Mouse (Mus musculus): Measurements from ENCODE around the gene Slco2a1. TPM values are rescaled to one million over a fixed set of nuclear protein-coding genes. Genes with fewer than 3 reads are reported as not detected.

Slco2a1 gene
- polyA plus RNA-seq, 2 experiments: 5.1 to 7.2 TPM

DNA sequence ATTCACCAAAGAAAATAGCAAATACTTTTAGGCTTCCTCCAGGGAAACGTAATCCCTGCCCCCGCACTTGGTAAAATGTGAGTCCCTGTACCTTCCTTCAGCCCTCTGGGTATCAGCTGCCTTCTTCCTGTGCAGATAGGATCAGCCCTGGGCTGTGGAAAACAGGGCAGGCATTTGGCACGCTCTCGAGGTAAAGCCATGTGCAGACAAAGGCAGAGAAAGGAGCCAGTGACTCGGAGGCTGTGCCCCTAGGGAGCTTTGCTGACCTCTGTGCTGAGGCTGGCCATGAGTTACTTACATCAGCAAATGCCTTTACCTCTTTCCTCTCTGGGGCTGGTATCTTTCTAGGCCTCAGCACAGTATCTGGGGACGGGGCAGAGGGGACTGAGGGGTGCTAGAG, 4.4 kb downstream of the Slco2a1 start:
- H3K4me3 ChIP-seq (replicated peaks; ENCODE audit: low read length): no peak overlapping the region
- H3K36me3 ChIP-seq (ENCODE audit: control insufficient read depth, insufficient read depth, low read length): no peaks in the 10 kb centered on the region
- no peak overlapping the region for H3K27ac ChIP-seq (replicated peaks; ENCODE audit: low read depth, low read length)
- no peak overlapping the region for H3K4me2 ChIP-seq (replicated peaks; ENCODE audit: low read depth, low read length, severe bottlenecking)
- no peaks in the 10 kb centered on the region for H3K9me3 ChIP-seq (ENCODE audit: control insufficient read depth, low read length)
- H3K9ac ChIP-seq (ENCODE audit: low read depth, low read length, severe bottlenecking): peak overlapping the region; percentile 9; the same call in 1 of the 2 replicates
- DNase-seq (ENCODE audit: low spot score): no peak
- no peak for ATAC-seq (ENCODE audit: low FRiP score, low read depth)
- WGBS: 47% methylated on average over 6 of the region's 6 CpGs
- no peak for TF ChIP-seq POLR2A (IDR thresholded peaks at IDR 0.05; ENCODE audit: borderline replicate concordance, extremely low read depth, insufficient read depth, insufficient read length)
- H3K27me3 ChIP-seq (ENCODE audit: control insufficient read depth, insufficient read depth, low read length): no peaks in the 10 kb centered on the region
- peaks cover 5% of the 10 kb centered on the region; the same call in 1 of the 2 replicates for H3K4me1 ChIP-seq (ENCODE audit: control insufficient read depth, insufficient read depth, low read length)

DNA sequence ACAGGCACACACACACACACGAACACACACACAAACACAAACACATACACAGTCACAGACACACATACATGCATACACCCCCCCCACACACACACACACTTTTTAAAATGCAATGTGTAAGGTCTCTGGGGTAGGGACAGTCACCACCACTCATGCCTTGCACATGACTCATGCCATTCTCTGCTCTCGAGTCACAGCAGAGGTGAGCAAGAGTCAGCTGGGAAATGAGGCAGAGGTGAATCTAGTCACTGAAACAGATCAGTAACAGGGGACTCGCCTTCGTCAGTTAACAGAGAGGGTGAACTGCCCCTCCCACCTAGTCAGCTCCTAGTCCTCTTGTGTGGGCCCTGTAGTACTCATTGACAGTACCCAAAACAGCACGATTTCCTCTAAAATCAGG, 5.3 kb downstream of the Slco2a1 start:
- WGBS: 66% methylated on average over 5 of the region's 5 CpGs
- no peak for ATAC-seq (ENCODE audit: low FRiP score, low read depth)
- H3K27me3 ChIP-seq (ENCODE audit: control insufficient read depth, insufficient read depth, low read length): no peaks in the 10 kb centered on the region

DNA sequence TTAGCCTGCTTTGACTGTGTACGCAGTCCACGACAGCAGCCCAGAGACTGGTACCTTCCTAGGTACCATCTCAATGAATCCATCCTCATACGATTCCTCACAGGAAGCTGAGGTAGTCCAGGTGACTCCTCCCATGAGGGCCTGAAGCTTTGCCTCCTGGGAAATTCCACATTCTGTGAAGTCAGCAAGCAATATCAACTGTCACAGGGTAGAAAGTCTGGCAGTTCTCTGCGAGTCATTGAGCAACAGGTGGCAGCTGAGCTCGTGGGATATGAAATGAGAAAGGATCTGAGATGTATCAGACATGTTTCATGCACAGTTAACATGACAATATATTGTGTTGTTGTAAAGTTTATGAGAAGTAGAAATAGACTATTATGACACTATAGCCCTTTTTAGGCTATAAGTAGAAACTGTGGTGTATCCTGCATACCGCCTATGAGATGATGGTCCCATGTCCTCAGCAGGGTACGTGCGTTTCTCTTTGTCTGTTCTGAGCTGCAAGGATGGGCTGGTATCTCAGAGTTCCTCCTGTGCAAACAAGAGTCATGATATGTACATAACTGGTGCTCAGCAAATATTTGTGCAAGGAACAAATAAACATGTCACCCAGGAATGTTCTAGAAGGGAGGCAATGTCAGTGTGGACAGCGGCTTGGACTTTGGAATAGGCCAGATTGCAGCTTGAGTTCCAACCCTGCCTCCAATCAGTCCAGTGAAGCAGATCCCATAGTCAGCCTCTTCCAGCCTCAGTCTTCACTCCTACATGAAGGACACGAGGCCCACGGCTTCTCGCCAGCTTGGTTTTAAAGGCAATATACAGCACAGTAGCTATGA, 7.5 kb downstream of the Slco2a1 start:
- Histone ChIP-seq H3K9ac (ENCODE audit: low read depth, low read length, severe bottlenecking) (no peak overlapping the region), H3K4me3 (replicated peaks; ENCODE audit: low read length) (no peak overlapping the region), H3K9me3 (ENCODE audit: control insufficient read depth, low read length) (no peaks in the 10 kb centered on the region), H3K4me2 (replicated peaks; ENCODE audit: low read depth, low read length, severe bottlenecking) (no peak overlapping the region), H3K36me3 (ENCODE audit: control insufficient read depth, insufficient read depth, low read length) (no peaks in the 10 kb centered on the region), H3K27ac (replicated peaks; ENCODE audit: low read depth, low read length) (no peak overlapping the region), H3K4me1 (ENCODE audit: control insufficient read depth, insufficient read depth, low read length) (peaks cover 5% of the 10 kb centered on the region; the same call in 1 of the 2 replicates), H3K27me3 (ENCODE audit: control insufficient read depth, insufficient read depth, low read length) (no peaks in the 10 kb centered on the region)
- 83% methylated on average over 12 of the region's 12 CpGs for WGBS
- ATAC-seq (ENCODE audit: low FRiP score, low read depth) (no peak), DNase-seq (ENCODE audit: low spot score) (no peak)
- no peak for TF ChIP-seq POLR2A (IDR thresholded peaks at IDR 0.05; ENCODE audit: borderline replicate concordance, extremely low read depth, insufficient read depth, insufficient read length)

More for the DNA sequence above, 5.3 kb downstream of the Slco2a1 start:
- Histone ChIP-seq H3K4me2 (replicated peaks; ENCODE audit: low read depth, low read length, severe bottlenecking) (no peak overlapping the region), H3K9ac (ENCODE audit: low read depth, low read length, severe bottlenecking) (no peak overlapping the region), H3K4me3 (replicated peaks; ENCODE audit: low read length) (no peak overlapping the region), H3K9me3 (ENCODE audit: control insufficient read depth, low read length) (no peaks in the 10 kb centered on the region), H3K27ac (replicated peaks; ENCODE audit: low read depth, low read length) (no peak overlapping the region), H3K4me1 (ENCODE audit: control insufficient read depth, insufficient read depth, low read length) (peaks cover 5% of the 10 kb centered on the region; the same call in 1 of the 2 replicates), H3K36me3 (ENCODE audit: control insufficient read depth, insufficient read depth, low read length) (no peaks in the 10 kb centered on the region)
- no peak for TF ChIP-seq POLR2A (IDR thresholded peaks at IDR 0.05; ENCODE audit: borderline replicate concordance, extremely low read depth, insufficient read depth, insufficient read length)
- no peak for DNase-seq (ENCODE audit: low spot score)

DNA sequence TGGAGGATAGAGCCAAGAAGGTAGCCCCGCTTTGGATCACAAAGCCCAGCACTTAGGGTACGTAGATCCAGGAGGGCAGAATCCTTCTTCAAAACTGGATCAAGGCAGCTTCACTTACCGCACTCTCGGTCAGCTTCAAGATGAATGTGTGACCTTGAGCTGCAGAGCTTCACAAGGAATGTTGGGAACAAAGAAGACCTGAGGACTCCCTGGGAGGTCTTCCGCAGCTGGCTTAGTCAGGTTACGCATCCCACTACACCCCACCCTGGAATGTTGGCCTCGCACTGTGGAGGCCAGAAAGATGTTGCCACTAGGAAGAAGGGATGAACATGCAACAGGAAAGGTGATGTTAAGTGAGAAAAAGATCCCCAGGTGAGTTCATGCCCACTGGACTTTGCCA, 11.9 kb downstream of the Slco2a1 start:
- ATAC-seq (ENCODE audit: low FRiP score, low read depth): no peak
- Histone ChIP-seq H3K9me3 (ENCODE audit: control insufficient read depth, low read length) (no peaks in the 10 kb centered on the region), H3K27ac (replicated peaks; ENCODE audit: low read depth, low read length) (no peak overlapping the region), H3K36me3 (ENCODE audit: control insufficient read depth, insufficient read depth, low read length) (no peaks in the 10 kb centered on the region), H3K9ac (ENCODE audit: low read depth, low read length, severe bottlenecking) (no peak overlapping the region), H3K4me3 (replicated peaks; ENCODE audit: low read length) (no peak overlapping the region), H3K4me1 (ENCODE audit: control insufficient read depth, insufficient read depth, low read length) (no peaks in the 10 kb centered on the region), H3K4me2 (replicated peaks; ENCODE audit: low read depth, low read length, severe bottlenecking) (no peak overlapping the region), H3K27me3 (ENCODE audit: control insufficient read depth, insufficient read depth, low read length) (no peaks in the 10 kb centered on the region)
- 84% methylated on average over 7 of the region's 7 CpGs for WGBS
- TF ChIP-seq POLR2A (IDR thresholded peaks at IDR 0.05; ENCODE audit: borderline replicate concordance, extremely low read depth, insufficient read depth, insufficient read length): no peak
- DNase-seq (ENCODE audit: low spot score): no peak

DNA sequence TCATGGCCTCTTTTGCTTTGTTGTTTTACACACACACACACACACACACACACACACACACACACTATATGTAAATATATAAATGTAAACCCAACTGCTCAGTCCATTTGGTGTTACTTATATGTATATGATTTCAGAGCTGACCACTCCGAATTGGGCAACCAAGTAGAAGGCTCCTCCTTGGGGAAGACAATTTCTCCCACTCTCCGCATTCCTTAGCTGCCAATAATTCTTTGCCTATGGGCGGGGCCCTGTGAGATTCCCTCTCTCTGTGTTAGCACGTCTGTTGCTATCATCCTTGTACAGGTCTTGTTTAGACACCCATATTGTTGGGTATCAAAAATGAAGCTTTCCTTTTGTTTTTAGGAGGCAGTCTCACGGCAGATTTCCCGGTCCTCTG, 15.8 kb downstream of the Slco2a1 start:
- no peak for TF ChIP-seq POLR2A (IDR thresholded peaks at IDR 0.05; ENCODE audit: borderline replicate concordance, extremely low read depth, insufficient read depth, insufficient read length)
- Histone ChIP-seq H3K27ac (replicated peaks; ENCODE audit: low read depth, low read length) (no peak overlapping the region), H3K27me3 (ENCODE audit: control insufficient read depth, insufficient read depth, low read length) (0 out of 2 replicates have a peak, but pooled peaks cover 3% of the 10 kb centered on the region), H3K4me1 (ENCODE audit: control insufficient read depth, insufficient read depth, low read length) (peaks cover 8% of the 10 kb centered on the region), H3K36me3 (ENCODE audit: control insufficient read depth, insufficient read depth, low read length) (no peaks in the 10 kb centered on the region), H3K9me3 (ENCODE audit: control insufficient read depth, low read length) (no peaks in the 10 kb centered on the region), H3K4me3 (replicated peaks; ENCODE audit: low read length) (no peak overlapping the region), H3K9ac (ENCODE audit: low read depth, low read length, severe bottlenecking) (no peak overlapping the region), H3K4me2 (replicated peaks; ENCODE audit: low read depth, low read length, severe bottlenecking) (no peak overlapping the region)
- DNase-seq (ENCODE audit: low spot score) (no peak), ATAC-seq (ENCODE audit: low FRiP score, low read depth) (no peak)
- 78% methylated on average over 6 of the region's 6 CpGs for WGBS
